Mouse (Mus musculus) monocyte, adult 2 months (primary cell): ENCODE data around the gene 4930451I11Rik.

Experiments used
- DNase-seq, 2 experiments: peaks; one replicate each; pipeline ENCODE4 v3.0.0; 2022; ENCODE audit warnings: low spot score in 2 of 2, low read depth in 1 of 2

Gene 4930451I11Rik

DNA sequence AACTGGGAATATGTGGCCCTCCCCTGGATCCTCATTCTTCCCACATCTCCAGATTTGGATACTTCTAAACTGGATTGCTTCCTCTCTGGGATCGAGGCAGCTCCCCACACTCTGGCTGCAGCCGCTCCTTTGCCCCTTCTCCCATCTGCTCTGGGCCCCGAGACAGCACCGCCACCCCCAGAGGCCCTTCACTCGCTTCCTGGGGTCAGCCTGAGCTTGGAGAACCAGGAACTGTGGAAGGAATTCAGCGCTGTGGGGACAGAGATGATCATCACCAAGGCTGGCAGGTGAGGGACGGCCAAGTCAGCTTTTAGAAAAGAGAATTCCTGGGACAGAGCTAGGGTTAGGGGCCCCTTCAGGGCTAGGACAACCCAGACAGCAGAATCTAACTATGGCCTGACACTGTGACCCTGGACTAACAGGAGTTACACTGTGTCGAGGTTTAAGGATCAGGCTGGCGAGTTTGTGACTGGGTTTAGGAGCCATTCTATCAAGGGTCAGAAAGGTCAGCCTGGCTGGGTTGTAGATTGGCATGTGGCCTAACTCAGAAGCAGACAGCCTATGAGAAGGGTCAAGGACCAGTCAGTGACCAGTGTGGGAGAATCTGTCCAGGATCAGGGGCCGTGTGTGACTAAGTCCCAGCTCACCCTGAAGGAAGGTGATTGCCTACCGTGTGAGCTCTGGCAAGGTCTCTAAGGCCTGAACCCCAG, 49.6 kb downstream of the 4930451I11Rik start:
- DNase-seq, result no peak

DNA sequence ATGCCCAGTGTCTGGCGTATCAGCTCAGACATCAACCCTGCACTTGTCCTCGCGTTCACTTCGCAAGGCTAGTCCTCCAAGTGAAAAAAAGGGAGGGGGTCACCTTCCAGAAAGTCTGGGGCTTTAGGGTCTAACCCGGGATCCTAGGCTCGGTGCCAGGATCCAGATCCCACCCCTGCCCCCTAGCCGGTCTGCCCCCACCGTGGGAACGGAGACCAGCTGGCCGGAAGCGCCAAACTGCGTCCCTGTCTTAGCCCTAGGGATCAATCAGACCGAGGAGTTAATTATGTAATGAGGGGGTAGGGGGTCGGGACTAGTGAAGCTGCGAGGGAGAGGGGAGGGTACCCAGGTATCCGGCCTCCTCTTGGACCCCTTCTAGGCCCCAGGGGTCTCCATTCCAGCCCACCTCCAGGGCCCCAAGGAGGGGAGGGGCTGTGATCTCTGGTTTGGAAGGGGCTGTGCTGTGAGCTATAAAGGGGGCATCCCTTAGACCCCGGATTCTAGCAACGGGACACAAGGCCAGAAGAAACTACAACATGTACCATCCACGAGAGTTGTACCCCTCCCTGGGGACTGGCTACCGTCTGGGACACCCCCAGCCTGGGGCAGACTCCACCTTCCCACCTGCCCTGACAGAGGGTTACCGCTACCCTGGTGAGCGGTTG, 50.3 kb downstream of the 4930451I11Rik start, which contains the start of gene Tbx6:
Tbx6 (plus strand) TSS at position 513 of the 665 bp plus-strand sequence.
- no peak for DNase-seq
